Mouse (Mus musculus) brain, embryonic 14.5 days (tissue): Measurements from ENCODE around the gene Rhbdl3.

Experiments
- CTCF ChIP-seq: fragments of 200-500 bp; IDR thresholded peaks from 2 replicates; pipeline ENCODE4 v1.5.1; 2012; ENCODE audit warnings: inconsistent platforms, mild to moderate bottlenecking, moderate library complexity, borderline replicate concordance; ENCODE audit not compliant: insufficient read depth, insufficient read length; ENCODE audit errors: extremely low read depth
- POLR2A ChIP-seq: fragments of 200-500 bp; IDR thresholded peaks from 2 replicates; pipeline ENCODE4 v1.6.1; 2012; ENCODE audit warnings: mild to moderate bottlenecking, inconsistent platforms, borderline replicate concordance; ENCODE audit not compliant: poor library complexity, insufficient read depth, insufficient read length, severe bottlenecking; ENCODE audit errors: extremely low read depth

- TF ChIP-seq POLR2A (no peak), CTCF (no peak)
These were observed 1.3 kb downstream of the Rhbdl3 start for GRCm38 (mm10) chr11:80302046-80302390.
